Mouse (Mus musculus) small intestine, adult 2 months (tissue): ENCODE data around the gene Akap8.

Experiments used
- CTCF ChIP-seq: fragments of 200-500 bp; IDR thresholded peaks from 2 replicates; pipeline ENCODE4 v1.5.1; 2012; ENCODE audit warnings: low read depth, mild to moderate bottlenecking, control low read depth, inconsistent platforms, low read length, moderate library complexity, mixed read lengths; ENCODE audit not compliant: insufficient replicate concordance, insufficient read length; ENCODE audit errors: extremely low read depth
- POLR2A ChIP-seq: fragments of 200-500 bp; IDR thresholded peaks from 2 replicates; pipeline ENCODE4 v1.6.1; 2012; ENCODE audit warnings: low read depth, mild to moderate bottlenecking, control low read depth, inconsistent platforms, low read length, moderate library complexity

GRCm38 (mm10) chr17:32295160-32295559 is 25.9 kb downstream of the Akap8 start:
- TF ChIP-seq CTCF, result no peak
- no peak for TF ChIP-seq POLR2A
